ENCODE assay signal across 23 mouse cellular contexts in genomic region chr1:33624900-33625299, GRCm38 (mm10). TPM values are rescaled to one million over a fixed set of nuclear protein-coding genes. Genes with fewer than 3 reads are reported as not detected.
DNase-seq lines count a peak whose midpoint lies in the region; ATAC-seq and TF ChIP-seq lines count a peak whose summit lies in the region.
"Had no signal": no experiment of that assay in that cellular context is flagged by ENCODE, and none has a peak within 500 bp of the region (broad histone marks: within the 10 kb centered on the region; RNA-seq: fewer than 3 reads in every experiment).

No protein-coding gene starts in this region.

- no peak overlapping the region for H3K9ac ChIP-seq in stomach, embryonic 14.5 days (replicated peaks; ENCODE audit: low read depth, low read length)
- H3K9ac ChIP-seq in stomach, postnatal 0 days (ENCODE audit: low read length) = no peak overlapping the region
- H3K9ac ChIP-seq in liver, embryonic 15.5 days = peak overlapping the region; percentile 23; the same call in 1 of the 2 replicates
- H3K9ac ChIP-seq in hindbrain, embryonic 11.5 days (ENCODE audit: low read depth, low read length) = no peak overlapping the region
- H3K9ac ChIP-seq: heart, embryonic 15.5 days had no signal

- no peak overlapping the region for H3K27ac ChIP-seq in stomach, embryonic 14.5 days (ENCODE audit: low read length)
- no peak overlapping the region for H3K27ac ChIP-seq in stomach, postnatal 0 days (replicated peaks)
- H3K27ac ChIP-seq in liver, embryonic 15.5 days (replicated peaks) = peak overlapping the region; percentile 88
- H3K27ac ChIP-seq in hindbrain, embryonic 11.5 days (ENCODE audit: low read depth, low read length) = no peak overlapping the region
- H3K27ac ChIP-seq: heart, embryonic 15.5 days; hindbrain, embryonic 10.5 days; left cerebral cortex, adult 2 months had no signal

- 0 out of 2 replicates have a peak, but pooled peaks have one; percentile 49 for ATAC-seq in stomach, embryonic 14.5 days (ENCODE audit: insufficient number of reproducible peaks, insufficient read depth, low FRiP score, low read depth)
- no peak for ATAC-seq in stomach, postnatal 0 days (ENCODE audit: low FRiP score, low TSS enrichment)
- peak; percentile 83 for ATAC-seq in erythroid progenitor cell, adult 5-6 weeks (replicated peaks; ENCODE audit: low FRiP score, poor library complexity, severe bottlenecking)
- peak; percentile 89 for ATAC-seq in liver, embryonic 15.5 days (ENCODE audit: insufficient read depth)
- no peak for ATAC-seq in hindbrain, embryonic 11.5 days (ENCODE audit: low FRiP score)
- ATAC-seq: forebrain, embryonic 14.5 days had no signal

- no peak for TF ChIP-seq CTCF in stomach, postnatal 0 days (IDR thresholded peaks at IDR 0.05; ENCODE audit: low read depth)

- H3K4me2 ChIP-seq in stomach, embryonic 14.5 days (replicated peaks; ENCODE audit: low read depth, low read length) = no peak overlapping the region
- no peak overlapping the region for H3K4me2 ChIP-seq in stomach, postnatal 0 days (replicated peaks; ENCODE audit: low read depth)
- H3K4me2 ChIP-seq in liver, embryonic 15.5 days = peak overlapping the region; percentile 46
- H3K4me2 ChIP-seq in hindbrain, embryonic 11.5 days (replicated peaks; ENCODE audit: low read depth, low read length) = no peak overlapping the region
- H3K4me2 ChIP-seq: heart, embryonic 15.5 days; midbrain, embryonic 11.5 days had no signal

- no peaks in the 10 kb centered on the region for H3K4me1 ChIP-seq in stomach, embryonic 14.5 days (ENCODE audit: control insufficient read depth, insufficient read depth, low read length)
- no peaks in the 10 kb centered on the region for H3K4me1 ChIP-seq in stomach, postnatal 0 days (replicated peaks; ENCODE audit: control insufficient read depth, insufficient read depth)
- peaks cover 84% of the 10 kb centered on the region for H3K4me1 ChIP-seq in liver, embryonic 15.5 days (replicated peaks)
- no peaks in the 10 kb centered on the region for H3K4me1 ChIP-seq in hindbrain, embryonic 11.5 days (replicated peaks; ENCODE audit: control insufficient read depth, insufficient read depth, low read length)
- H3K4me1 ChIP-seq: heart, embryonic 15.5 days; hindbrain, embryonic 10.5 days had no signal

- WGBS in stomach, embryonic 14.5 days = 94% methylated on average over 6 of the region's 6 CpGs
- WGBS in stomach, postnatal 0 days = 96% methylated on average over 6 of the region's 6 CpGs
- 41% methylated on average over 6 of the region's 6 CpGs for WGBS in liver, embryonic 15.5 days (ENCODE audit: insufficient replicate concordance)
- 97% methylated on average over 6 of the region's 6 CpGs for WGBS in hindbrain, embryonic 11.5 days

- H3K36me3 ChIP-seq in stomach, embryonic 14.5 days (ENCODE audit: control insufficient read depth, insufficient read depth, low read length) = peaks cover 8% of the 10 kb centered on the region; the same call in 1 of the 2 replicates
- 0 out of 2 replicates have a peak, but pooled peaks cover 4% of the 10 kb centered on the region for H3K36me3 ChIP-seq in stomach, postnatal 0 days (ENCODE audit: control insufficient read depth, insufficient read depth, low read length)
- peaks cover 68% of the 10 kb centered on the region for H3K36me3 ChIP-seq in liver, embryonic 15.5 days (replicated peaks)
- H3K36me3 ChIP-seq in hindbrain, embryonic 11.5 days (ENCODE audit: control insufficient read depth, insufficient read depth, low read length) = no peaks in the 10 kb centered on the region

- no peaks in the 10 kb centered on the region for H3K9me3 ChIP-seq in stomach, embryonic 14.5 days (ENCODE audit: control insufficient read depth, low read depth, low read length)
- no peaks in the 10 kb centered on the region for H3K9me3 ChIP-seq in stomach, postnatal 0 days (ENCODE audit: control insufficient read depth, low read length)
- H3K9me3 ChIP-seq in liver, embryonic 15.5 days (replicated peaks) = no peaks in the 10 kb centered on the region
- H3K9me3 ChIP-seq in hindbrain, embryonic 11.5 days (ENCODE audit: control insufficient read depth, low read length) = no peaks in the 10 kb centered on the region
- H3K9me3 ChIP-seq: heart, embryonic 15.5 days; hindbrain, embryonic 10.5 days had no signal

- no peak overlapping the region for H3K4me3 ChIP-seq in stomach, embryonic 14.5 days (ENCODE audit: low read depth, low read length)
- H3K4me3 ChIP-seq in stomach, postnatal 0 days (ENCODE audit: low read depth, low read length) = no peak overlapping the region
- H3K4me3 ChIP-seq in liver, embryonic 15.5 days (replicated peaks) = no peak overlapping the region
- no peak overlapping the region for H3K4me3 ChIP-seq in hindbrain, embryonic 11.5 days (ENCODE audit: low read depth, low read length)
- H3K4me3 ChIP-seq: heart, embryonic 15.5 days; hindbrain, embryonic 10.5 days; left cerebral cortex, adult 2 months had no signal

- no peak for TF ChIP-seq EP300 in stomach, postnatal 0 days (optimal IDR thresholded peaks at IDR 0.05)

- no peak for DNase-seq in stomach, postnatal 0 days (ENCODE audit: low spot score)
- DNase-seq in urinary bladder, adult 18-20 months (ENCODE audit: low spot score in 2 of 2) = no peak
- no peak for DNase-seq in right cerebral cortex, postnatal 14 days
- DNase-seq in lung, postnatal 36 days = no peak
- DNase-seq in hindbrain, embryonic 11.5 days (ENCODE audit: low spot score) = no peak
- DNase-seq: adrenal gland, adult 2 months; cerebellum, adult 11-12 months; cerebellum, postnatal 36 days; gastrocnemius, postnatal 25 days; kidney, adult 2 months; kidney, postnatal 14 days; left cerebral cortex, postnatal 4 days; lung, postnatal 14 days; retina, postnatal 1 day; thymus, postnatal 36 days had no signal

- H3K27me3 ChIP-seq in stomach, embryonic 14.5 days (ENCODE audit: control insufficient read depth, insufficient read depth, low read length) = no peaks in the 10 kb centered on the region
- H3K27me3 ChIP-seq in stomach, postnatal 0 days (ENCODE audit: control insufficient read depth, insufficient read depth, low read length) = no peaks in the 10 kb centered on the region
- no peaks in the 10 kb centered on the region for H3K27me3 ChIP-seq in liver, embryonic 15.5 days
- H3K27me3 ChIP-seq in hindbrain, embryonic 11.5 days (ENCODE audit: control insufficient read depth, insufficient read depth, low read length) = no peaks in the 10 kb centered on the region
- H3K27me3 ChIP-seq: heart, embryonic 15.5 days had no signal

RNA-seq across cellular contexts. Expression of gene Prim2, which starts 44.7 kb away (rescaled TPM):
- 36.8 and 40.7 TPM in 2 replicates for polyA plus RNA-seq in stomach, embryonic 14.5 days (2014; fragmentation: Nextera tagmentation; extraction: Ambion mirVana)
- 13.1 and 13.6 TPM in 2 replicates for polyA plus RNA-seq in stomach, postnatal 0 days (2015; fragmentation: Nextera tagmentation; extraction: Ambion mirVana)
- 62.5 and 83.6 TPM in 2 replicates for total RNA-seq in erythroid progenitor cell, adult 5-6 weeks (2015; ENCODE audit: low replicate concordance)
- total RNA-seq in erythroid progenitor cell, adult 5-6 weeks (2017; ENCODE audit: low replicate concordance) = 84.2 and 84.9 TPM in 2 replicates
- polyA plus RNA-seq in liver, embryonic 15.5 days (2015; fragmentation: Nextera tagmentation; extraction: Ambion mirVana) = 33.4 and 34.4 TPM in 2 replicates
- polyA plus RNA-seq in hindbrain, embryonic 11.5 days (2014; fragmentation: Nextera tagmentation; extraction: Ambion mirVana) = 44.1 and 48.5 TPM in 2 replicates

Comparison
In these comparisons a context has a peak if more than half of its experiments do, and no peak if none do; other contexts are left out.
1. ATAC-seq: peak in stomach, embryonic 14.5 days (single experiment), erythroid progenitor cell, adult 5-6 weeks (single experiment) and liver, embryonic 15.5 days (single experiment); none in stomach, postnatal 0 days (single experiment) and hindbrain, embryonic 11.5 days (single experiment).